Mouse (Mus musculus): ENCODE results near the gene Pcbd2.
A peak's percentile ranks its signal among the peaks of the same experiment; 100 is the strongest.

- TF ChIP-seq CTCF (IDR thresholded peaks at IDR 0.05 in 2 of 3, conservative IDR thresholded peaks at IDR 0.05 in 1 of 3; ENCODE audit: control insufficient read depth in 1 of 3, insufficient read depth in 1 of 3, low read depth in 2 of 3, low read length in 3 of 3, poor library complexity in 1 of 3, severe bottlenecking in 1 of 3) (peak in 1 of 3 experiments; percentile 17; a peak in 1 of 6 replicates), POLR2A (IDR thresholded peaks at IDR 0.05; ENCODE audit: control insufficient read depth in 1 of 2, insufficient read depth in 1 of 2, low read depth in 1 of 2, low read length in 2 of 2, poor library complexity in 1 of 2) (peak; percentile 90 to 99), JUND (IDR thresholded peaks at IDR 0.05; ENCODE audit: low read depth, low read length) (no peak), UBTF (IDR thresholded peaks at IDR 0.05; ENCODE audit: borderline replicate concordance, insufficient read depth, low read depth, low read length) (no peak; the same call in 1 of the 2 replicates)
These were observed 34.5 kb upstream of the Pcbd2 start, which contains the start of gene B230219D22Rik for GRCm38 (mm10) chr13:55692535-55693242.

Measured in MEL (cell line).